Mouse (Mus musculus) forebrain, embryonic 14.5 days (tissue): ENCODE measurements around the gene Atoh8. TPM values are rescaled to one million over a fixed set of nuclear protein-coding genes. Genes with fewer than 3 reads are reported as not detected.

Experiments used
- ATAC-seq: fragments of 200-750 bp; cut with Nextera tagmentation; 2 replicates; pipeline ENCODE4 v1.8.0; 2017; ENCODE audit warnings: mild to moderate bottlenecking, moderate library complexity
- DNase-seq: peaks from one replicate; pipeline ENCODE4 v3.0.0-alpha.2; 2015; ENCODE audit warnings: low spot score
- H3K27ac ChIP-seq: fragments of 300-500 bp; sonication (generic); 2 replicates; pipeline ENCODE4 v1.5.1; 2014; ENCODE audit warnings: low read depth, mild to moderate bottlenecking, control low read depth, low read length, moderate library complexity
- H3K27me3 ChIP-seq: fragments of 300-500 bp; sonication (generic); replicated peaks from 2 replicates; pipeline ENCODE4 v1.6.1; 2014; ENCODE audit warnings: low read length, control low read depth, mixed read lengths; ENCODE audit not compliant: control insufficient read depth, insufficient read depth
- H3K36me3 ChIP-seq: fragments of 300-500 bp; sonication (generic); 2 replicates; pipeline ENCODE4 v1.6.1; 2014; ENCODE audit warnings: low read length, control low read depth; ENCODE audit not compliant: control insufficient read depth, insufficient read depth
- H3K4me1 ChIP-seq: fragments of 300-500 bp; sonication (generic); 2 replicates; pipeline ENCODE4 v1.6.1; 2014; ENCODE audit warnings: antibody characterized with exemption, low read length, control low read depth; ENCODE audit not compliant: control insufficient read depth, insufficient read depth
- H3K4me2 ChIP-seq: fragments of 300-500 bp; sonication (generic); 2 replicates; pipeline ENCODE4 v1.6.1; 2014; ENCODE audit warnings: mild to moderate bottlenecking, control low read depth, low read length
- H3K4me3 ChIP-seq: fragments of 300-500 bp; sonication (generic); 2 replicates; pipeline ENCODE4 v1.5.1; 2014; ENCODE audit warnings: low read depth, low read length, control low read depth
- H3K9ac ChIP-seq: fragments of 300-500 bp; sonication (generic); 2 replicates; pipeline ENCODE4 v1.6.1; 2014; ENCODE audit warnings: mild to moderate bottlenecking, low read length, control low read depth, moderate library complexity
- H3K9me3 ChIP-seq: fragments of 300-500 bp; sonication (generic); replicated peaks from 2 replicates; pipeline ENCODE4 v1.6.1; 2016; ENCODE audit warnings: low read length, control low read depth, mixed read lengths; ENCODE audit not compliant: control insufficient read depth
- WGBS: fragments of 180-500 bp; shearing (Covaris S2); extraction: QIAGEN DNeasy Blood & Tissue Kit; methylation state at CpG from one replicate; pipeline ENCODE4 v1.1.7; 2014; 5-methylcytosine and 5-hydroxymethylcytosine counted together
- polyA plus RNA-seq: library from polyadenylated mRNA; unstranded; fragments of >200 nt; fragmentation: Nextera tagmentation; extraction: Ambion mirVana; gene quantifications from 2 replicates; pipeline ENCODE4 v1.2.1, GENCODE M21; 2014

Gene Atoh8
- polyA plus RNA-seq, 1 experiment from 2014 or later, result 2.5 TPM

DNA sequence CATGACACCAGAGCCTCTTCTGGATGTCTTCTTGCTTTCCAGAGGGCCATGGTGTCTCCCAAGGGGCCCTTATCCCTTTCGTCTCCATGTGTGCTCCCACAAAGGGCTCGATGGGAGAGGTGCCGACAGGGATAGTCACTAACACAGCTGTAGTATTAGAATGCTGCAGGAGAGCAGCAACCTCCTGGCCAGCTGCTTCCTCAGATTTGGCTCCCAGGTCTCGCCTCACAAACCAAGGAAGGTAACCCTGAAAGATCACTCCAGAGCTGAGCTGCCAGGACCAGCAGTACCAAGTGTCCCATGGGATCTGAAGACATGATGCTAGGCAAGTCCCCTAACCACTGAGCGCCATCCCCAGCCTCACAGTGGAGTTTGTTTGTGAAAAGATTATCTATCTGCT, 32.6 kb downstream of the Atoh8 start:
- no peaks in the 10 kb centered on the region for H3K27me3 ChIP-seq
- H3K4me1 ChIP-seq, result no peaks in the 10 kb centered on the region
- DNase-seq (no peak), ATAC-seq (no peak)
- H3K9ac ChIP-seq, result no peak overlapping the region
- whole genome bisulfite sequencing, result 80% methylated on average over 5 of the region's 5 CpGs
- no peaks in the 10 kb centered on the region for H3K36me3 ChIP-seq
- no peak overlapping the region for H3K4me2 ChIP-seq
- no peaks in the 10 kb centered on the region for H3K9me3 ChIP-seq
- no peak overlapping the region for H3K27ac ChIP-seq
- H3K4me3 ChIP-seq, result no peak overlapping the region

DNA sequence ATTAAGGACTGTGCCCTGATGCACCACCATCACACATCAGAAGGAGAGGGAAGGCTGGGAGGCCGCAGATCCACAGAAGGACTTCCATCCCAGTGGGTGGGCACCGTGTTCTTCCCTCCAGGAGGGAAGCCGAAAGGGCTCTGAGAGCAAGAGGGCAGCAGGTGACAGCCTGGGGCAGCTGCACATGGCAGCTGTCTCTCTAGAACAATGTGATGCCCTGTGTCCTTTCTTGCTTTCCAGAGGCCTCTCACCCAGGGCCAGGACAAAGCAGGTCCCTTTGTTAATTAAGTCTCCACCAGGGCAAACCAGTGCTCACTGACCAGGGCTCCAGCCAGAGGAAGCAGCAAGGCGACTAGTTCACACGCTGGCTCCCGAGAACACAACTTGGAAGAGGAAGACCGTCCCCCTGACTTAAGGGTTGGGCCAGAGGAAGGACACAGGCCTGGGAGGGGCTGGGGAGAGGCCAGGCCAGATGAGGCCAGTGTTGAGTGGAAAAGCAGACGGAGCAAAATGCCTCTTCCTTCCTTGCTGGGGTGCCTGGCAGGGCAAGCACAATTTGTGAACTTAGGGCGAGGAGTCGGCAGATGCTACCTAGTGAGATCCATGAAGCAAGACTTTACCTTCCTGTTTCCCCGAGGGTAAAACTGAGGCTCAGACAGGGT, 34.7 kb downstream of the Atoh8 start:
- Histone ChIP-seq H3K4me2 (no peak overlapping the region), H3K4me1 (no peaks in the 10 kb centered on the region), H3K9me3 (no peaks in the 10 kb centered on the region), H3K9ac (no peak overlapping the region), H3K4me3 (no peak overlapping the region), H3K27ac (no peak overlapping the region), H3K36me3 (no peaks in the 10 kb centered on the region), H3K27me3 (no peaks in the 10 kb centered on the region)
- 52% methylated on average over 11 of the region's 11 CpGs for WGBS
- DNase-seq (no peak), ATAC-seq (no peak)

- H3K9me3 ChIP-seq, result no peaks in the 10 kb centered on the region
- no peak overlapping the region for H3K27ac ChIP-seq
- no peak overlapping the region for H3K4me2 ChIP-seq
- no peaks in the 10 kb centered on the region for H3K27me3 ChIP-seq
- ATAC-seq (no peak), DNase-seq (no peak)
- H3K4me3 ChIP-seq, result no peak overlapping the region
- no peaks in the 10 kb centered on the region for H3K36me3 ChIP-seq
- no peak overlapping the region for H3K9ac ChIP-seq
- no peaks in the 10 kb centered on the region for H3K4me1 ChIP-seq
Observed at GRCm38 (mm10) chr6:72197515-72197914, 37.9 kb downstream of the Atoh8 start.

DNA sequence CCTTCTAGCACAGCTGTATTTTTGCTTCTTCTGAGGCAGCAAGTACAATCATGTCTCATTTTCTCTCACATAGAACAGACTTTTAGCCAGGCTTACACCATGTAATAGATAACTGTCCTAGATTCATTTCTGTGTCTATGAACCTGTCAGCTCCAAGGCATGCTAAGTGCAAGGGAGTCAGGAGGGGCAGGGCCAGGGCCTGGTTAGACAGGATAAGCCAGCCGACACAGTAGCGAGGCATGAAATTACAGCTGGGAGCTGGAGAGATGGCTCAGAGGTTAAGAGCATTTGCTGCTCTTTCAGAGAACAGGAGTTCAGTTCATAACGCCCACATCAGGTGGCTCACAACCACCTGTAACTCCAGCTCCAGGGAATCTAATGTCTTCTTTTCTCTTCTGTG, 38.7 kb downstream of the Atoh8 start:
- H3K4me2 ChIP-seq, result no peak overlapping the region
- ATAC-seq (no peak), DNase-seq (no peak)
- no peak overlapping the region for H3K27ac ChIP-seq
- H3K36me3 ChIP-seq, result no peaks in the 10 kb centered on the region
- no peak overlapping the region for H3K9ac ChIP-seq
- no peak overlapping the region for H3K4me3 ChIP-seq
- no peaks in the 10 kb centered on the region for H3K4me1 ChIP-seq
- 89% methylated on average over 3 of the region's 3 CpGs for WGBS
- H3K27me3 ChIP-seq, result no peaks in the 10 kb centered on the region
- no peaks in the 10 kb centered on the region for H3K9me3 ChIP-seq

GRCm38 (mm10) chr6:72190577-72190976, 44.8 kb downstream of the Atoh8 start:
- no peak for ATAC-seq
- no peak overlapping the region for H3K9ac ChIP-seq
- DNase-seq, result no peak
- no peak overlapping the region for H3K4me3 ChIP-seq
- H3K4me2 ChIP-seq, result no peak overlapping the region
- peaks cover 6% of the 10 kb centered on the region for H3K4me1 ChIP-seq
- no peaks in the 10 kb centered on the region for H3K9me3 ChIP-seq
- no peaks in the 10 kb centered on the region for H3K36me3 ChIP-seq
- WGBS, result 68% methylated on average over 5 of the region's 5 CpGs
- H3K27me3 ChIP-seq, result no peaks in the 10 kb centered on the region; the same call in 1 of the 2 replicates
- H3K27ac ChIP-seq, result no peak overlapping the region

DNA sequence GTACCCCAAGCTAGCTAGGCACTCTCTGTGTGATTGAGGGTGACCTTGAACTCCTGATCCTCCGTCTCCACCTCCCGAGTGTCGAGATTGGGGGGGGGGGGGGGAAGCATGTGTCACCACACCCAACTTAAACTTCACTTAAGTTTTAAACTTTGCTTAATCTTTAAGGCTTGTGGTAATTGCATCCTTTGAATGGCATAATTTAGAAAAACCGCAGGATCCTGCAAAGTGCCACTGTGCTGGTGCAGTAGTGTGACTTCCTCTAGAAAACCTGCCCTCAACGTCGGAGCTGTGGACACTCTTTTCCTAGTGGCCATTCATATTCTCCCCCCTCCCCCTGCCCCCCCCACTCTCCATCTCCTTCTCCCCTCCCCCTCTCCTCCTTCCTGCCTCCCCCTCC, 45.3 kb downstream of the Atoh8 start:
- H3K4me1 ChIP-seq, result peaks cover 6% of the 10 kb centered on the region
- DNase-seq (no peak), ATAC-seq (no peak)
- H3K36me3 ChIP-seq, result no peaks in the 10 kb centered on the region
- no peak overlapping the region for H3K4me2 ChIP-seq
- no peak overlapping the region for H3K4me3 ChIP-seq
- WGBS, result 51% methylated on average over 6 of the region's 6 CpGs
- no peaks in the 10 kb centered on the region for H3K9me3 ChIP-seq
- H3K9ac ChIP-seq, result no peak overlapping the region
- no peaks in the 10 kb centered on the region; the same call in 1 of the 2 replicates for H3K27me3 ChIP-seq
- H3K27ac ChIP-seq, result no peak overlapping the region

DNA sequence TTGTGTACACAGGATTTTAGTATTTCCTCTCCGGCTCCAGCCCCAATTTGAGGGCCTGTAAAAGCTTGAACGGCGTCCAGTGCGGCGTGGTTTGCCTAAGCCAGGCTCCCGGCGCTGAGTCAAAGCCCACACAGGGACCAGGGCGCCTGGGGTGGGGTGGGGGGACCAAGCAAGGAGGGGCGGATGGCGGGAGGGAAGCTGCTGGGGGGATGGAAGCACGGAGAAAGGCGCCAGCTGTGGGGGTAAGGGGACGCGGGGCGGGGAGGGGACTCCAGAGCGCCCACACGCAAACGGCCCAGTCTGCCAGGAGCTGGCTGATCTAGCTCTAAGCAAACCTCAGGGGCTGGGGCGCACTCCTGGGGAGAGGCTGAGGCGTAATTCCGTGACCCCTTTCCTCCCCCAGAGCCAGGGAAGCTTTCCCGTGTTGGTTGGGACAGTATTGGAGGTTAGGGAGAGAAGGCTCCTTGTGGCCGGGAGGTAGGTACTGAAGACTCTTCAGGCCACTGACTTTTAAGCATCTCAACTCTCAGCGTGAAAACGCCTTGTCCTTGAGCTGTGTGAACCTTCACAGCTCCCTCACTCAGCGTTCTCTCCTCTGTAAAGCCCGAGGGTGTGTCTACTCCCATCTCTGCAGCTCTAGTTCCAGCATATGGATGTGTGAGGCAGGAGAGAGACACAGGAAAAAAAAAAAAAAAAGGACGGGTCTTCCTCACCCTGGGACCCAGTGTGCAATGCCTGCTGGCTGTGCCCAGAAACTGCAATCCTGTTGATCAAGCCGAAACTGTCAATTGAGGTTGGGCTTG, 46.1 kb downstream of the Atoh8 start:
- WGBS, result 6% methylated on average over 29 of the region's 29 CpGs
- H3K9ac ChIP-seq, result peak overlapping the region; percentile 47
- no peak overlapping the region for H3K27ac ChIP-seq
- H3K4me1 ChIP-seq, result peaks cover 6% of the 10 kb centered on the region
- DNase-seq, result peak; percentile 43
- H3K4me2 ChIP-seq, result peak overlapping the region; percentile 47
- H3K9me3 ChIP-seq, result no peaks in the 10 kb centered on the region
- no peak overlapping the region; the same call in 1 of the 2 replicates for H3K4me3 ChIP-seq
- no peaks in the 10 kb centered on the region for H3K36me3 ChIP-seq
- H3K27me3 ChIP-seq, result no peaks in the 10 kb centered on the region; the same call in 1 of the 2 replicates
- ATAC-seq, result peak; percentile 43; the same call in 1 of the 2 replicates

- Histone ChIP-seq H3K4me1 (peaks cover 6% of the 10 kb centered on the region), H3K27ac (no peak overlapping the region), H3K36me3 (no peaks in the 10 kb centered on the region), H3K4me2 (no peak overlapping the region), H3K27me3 (no peaks in the 10 kb centered on the region; the same call in 1 of the 2 replicates), H3K9me3 (no peaks in the 10 kb centered on the region), H3K4me3 (no peak overlapping the region), H3K9ac (no peak overlapping the region)
- no peak for ATAC-seq
- 68% methylated on average over 6 of the region's 6 CpGs for WGBS
- DNase-seq, result no peak
Observed at GRCm38 (mm10) chr6:72186809-72187208, 48.6 kb downstream of the Atoh8 start.

GRCm38 (mm10) chr6:72185893-72186490, 49.4 kb downstream of the Atoh8 start:
- peaks cover 6% of the 10 kb centered on the region for H3K4me1 ChIP-seq
- no peak overlapping the region for H3K27ac ChIP-seq
- no peaks in the 10 kb centered on the region for H3K36me3 ChIP-seq
- WGBS, result 4% methylated on average over 6 of the region's 6 CpGs
- ATAC-seq, result peak; percentile 80
- H3K9me3 ChIP-seq, result no peaks in the 10 kb centered on the region
- H3K4me2 ChIP-seq, result no peak overlapping the region
- no peak overlapping the region for H3K4me3 ChIP-seq
- no peak overlapping the region for H3K9ac ChIP-seq
- DNase-seq, result peak; percentile 85
- H3K27me3 ChIP-seq, result no peaks in the 10 kb centered on the region; the same call in 1 of the 2 replicates
